Mouse (Mus musculus) hindbrain, embryonic 15.5 days (tissue): ENCODE results near the gene Dnaja3. TPM values are rescaled to one million over a fixed set of nuclear protein-coding genes. Genes with fewer than 3 reads are reported as not detected.

Source experiments
- ATAC-seq: fragments of 200-750 bp; cut with Nextera tagmentation; 2 replicates; pipeline ENCODE4 v1.8.0; 2017; ENCODE audit warnings: low read depth, moderate number of reproducible peaks, moderate TSS enrichment; ENCODE audit not compliant: low FRiP score
- H3K27ac ChIP-seq: fragments of 300-500 bp; sonication (generic); replicated peaks from 2 replicates; pipeline ENCODE4 v1.5.1; 2015; ENCODE audit warnings: mild to moderate bottlenecking, inconsistent platforms
- H3K27me3 ChIP-seq: fragments of 300-500 bp; sonication (generic); 2 replicates; pipeline ENCODE4 v1.6.1; 2015; ENCODE audit warnings: control low read depth, inconsistent platforms
- H3K36me3 ChIP-seq: fragments of 300-500 bp; sonication (generic); 2 replicates; pipeline ENCODE4 v1.6.1; 2015; ENCODE audit warnings: control low read depth, inconsistent platforms
- H3K4me1 ChIP-seq: fragments of 300-500 bp; sonication (generic); replicated peaks from 2 replicates; pipeline ENCODE4 v1.6.1; 2015; ENCODE audit warnings: control low read depth, inconsistent platforms
- H3K4me2 ChIP-seq: fragments of 300-500 bp; sonication (generic); 2 replicates; pipeline ENCODE4 v1.6.1; 2015; ENCODE audit warnings: moderate library complexity, mild to moderate bottlenecking, inconsistent platforms
- H3K4me3 ChIP-seq: fragments of 300-500 bp; sonication (generic); 2 replicates; pipeline ENCODE4 v1.5.1; 2015; ENCODE audit warnings: mild to moderate bottlenecking, inconsistent platforms
- H3K9ac ChIP-seq: fragments of 300-500 bp; sonication (generic); 2 replicates; pipeline ENCODE4 v1.6.1; 2015; ENCODE audit warnings: inconsistent platforms
- H3K9me3 ChIP-seq: fragments of 300-500 bp; sonication (generic); 2 replicates; pipeline ENCODE4 v1.6.1; 2016; ENCODE audit warnings: control low read depth, inconsistent platforms
- WGBS: fragments of 180-500 bp; shearing (Covaris S2); methylation state at CpG from one replicate; pipeline ENCODE4 v1.1.7; 2015; 5-methylcytosine and 5-hydroxymethylcytosine counted together
- polyA plus RNA-seq: library from polyadenylated mRNA; unstranded; fragments of >200 nt; fragmentation: Nextera tagmentation; extraction: Ambion mirVana; gene quantifications from 2 replicates; pipeline ENCODE4 v1.2.1, GENCODE M21; 2015

Dnaja3 gene
- polyA plus RNA-seq, result 63.7 and 63.9 TPM in 2 replicates

DNA sequence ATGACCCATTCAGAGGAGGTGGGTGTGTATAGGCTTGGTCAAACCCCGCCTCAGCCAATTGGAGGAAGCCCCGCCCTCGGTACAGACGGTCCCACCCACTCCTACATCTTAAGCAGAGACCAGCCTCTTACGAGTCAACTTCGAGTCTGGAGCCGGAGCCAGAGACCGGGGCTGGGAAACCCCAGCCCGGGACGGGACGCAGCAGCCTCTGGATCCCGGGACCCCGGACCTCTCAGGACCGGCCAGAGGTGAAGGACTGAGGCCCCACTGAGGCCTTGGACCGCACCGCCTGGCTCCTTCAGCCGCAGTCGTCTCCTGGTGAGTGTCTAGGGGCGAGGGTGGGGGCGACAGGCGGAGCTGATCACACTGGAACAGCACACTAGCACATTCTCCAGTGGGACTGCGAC is at the start of gene Dnaja3, which contains the start of gene Vasn:
TSS of gene Dnaja3 (plus strand) at position 159 of the 407 bp plus-strand sequence.
TSS of gene Vasn (plus strand) at position 111 of the 407 bp plus-strand sequence.
- ATAC-seq, result peak; percentile 90
- Histone ChIP-seq H3K36me3 (no peaks in the 10 kb centered on the region), H3K4me3 (peak within 1 kb of the TSS; percentile 47), H3K4me2 (peak within 1 kb of the TSS; percentile 78), H3K9me3 (no peaks in the 10 kb centered on the region), H3K27me3 (no peaks in the 10 kb centered on the region), H3K4me1 (peaks cover 50% of the 10 kb centered on the region), H3K27ac (peak within 1 kb of the TSS; percentile 50; the same call in 1 of the 2 replicates), H3K9ac (peak within 1 kb of the TSS; percentile 38)
- 1% methylated on average over 22 of the region's 22 CpGs for WGBS

DNA sequence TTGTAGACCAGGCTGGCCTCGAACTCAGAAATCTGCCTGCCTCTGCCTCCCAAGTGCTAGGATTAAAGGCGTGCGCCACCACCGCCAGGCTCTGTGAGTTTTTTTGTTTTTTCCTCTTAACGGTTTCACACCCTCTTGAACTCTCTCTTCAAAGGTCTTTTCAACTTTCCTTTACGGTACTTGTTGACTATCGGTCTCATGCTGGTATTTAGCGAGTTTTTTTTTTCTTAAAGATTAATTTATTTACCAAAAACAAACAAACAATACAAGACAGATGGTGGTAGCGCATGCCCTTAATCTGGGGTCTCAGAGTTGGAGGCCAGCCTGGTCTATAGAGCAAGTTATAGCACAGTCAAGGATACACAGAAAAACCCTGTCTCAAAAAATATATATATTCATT is 49.6 kb upstream of the Dnaja3 start:
- Histone ChIP-seq H3K36me3 (0 out of 2 replicates have a peak, but pooled peaks cover 7% of the 10 kb centered on the region), H3K4me1 (peaks cover 40% of the 10 kb centered on the region), H3K27ac (no peak overlapping the region), H3K9ac (no peak overlapping the region), H3K4me3 (no peak overlapping the region), H3K4me2 (no peak overlapping the region), H3K9me3 (no peaks in the 10 kb centered on the region), H3K27me3 (no peaks in the 10 kb centered on the region)
- ATAC-seq, result no peak
- WGBS, result 93% methylated on average over 9 of the region's 9 CpGs

DNA sequence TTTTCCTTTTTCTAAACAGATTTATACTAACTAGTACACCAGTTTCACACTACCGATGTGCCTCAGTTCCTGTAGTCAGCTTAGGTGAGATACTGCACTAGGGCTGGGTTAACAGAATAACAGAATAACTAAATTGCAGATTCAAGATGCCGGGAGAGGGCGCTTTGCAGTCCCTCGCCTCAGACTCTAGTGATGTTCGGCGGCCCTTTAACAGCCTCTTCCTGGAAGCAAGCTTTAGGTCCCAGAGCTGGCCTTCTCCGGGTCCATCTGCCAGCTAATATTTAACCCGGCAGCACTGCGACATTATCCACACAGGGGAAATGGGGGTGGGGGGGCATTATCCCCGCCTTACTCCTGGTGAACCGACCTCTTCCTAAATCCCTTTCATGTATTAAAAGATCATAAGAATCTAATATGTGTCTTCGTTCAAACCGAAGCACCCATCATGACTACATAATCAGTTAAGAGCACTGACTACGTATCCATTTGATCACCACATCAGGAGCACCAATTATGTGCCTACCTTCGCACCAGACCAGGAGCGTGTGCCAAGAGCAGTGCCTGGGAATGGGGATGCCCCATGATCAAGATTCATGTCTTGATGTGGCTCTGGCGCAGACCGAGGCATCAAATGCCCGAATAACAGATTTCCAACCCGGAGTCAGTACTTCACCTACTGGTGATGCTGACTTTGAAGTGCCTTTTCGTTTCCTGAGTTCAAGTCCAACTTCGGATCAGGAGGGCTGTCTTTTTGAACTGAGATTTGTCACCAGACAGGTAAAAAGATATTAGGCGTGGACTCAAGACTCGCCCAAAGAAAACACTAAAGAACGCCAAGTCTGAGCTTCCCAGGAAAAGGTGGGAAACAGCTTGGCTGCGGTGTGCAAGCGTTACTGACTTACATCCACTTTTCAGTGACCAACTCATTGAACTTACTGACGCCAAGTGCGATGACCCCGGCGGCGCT is 46.6 kb upstream of the Dnaja3 start:
- Histone ChIP-seq H3K4me1 (peaks cover 54% of the 10 kb centered on the region), H3K4me3 (peak overlapping the region; percentile 66), H3K27ac (peak overlapping the region; percentile 91), H3K9ac (peak overlapping the region; percentile 83), H3K9me3 (no peaks in the 10 kb centered on the region), H3K27me3 (no peaks in the 10 kb centered on the region), H3K4me2 (peak overlapping the region; percentile 95), H3K36me3 (0 out of 2 replicates have a peak, but pooled peaks cover 7% of the 10 kb centered on the region)
- no peak for ATAC-seq
- 10% methylated on average over 32 of the region's 32 CpGs for WGBS

DNA sequence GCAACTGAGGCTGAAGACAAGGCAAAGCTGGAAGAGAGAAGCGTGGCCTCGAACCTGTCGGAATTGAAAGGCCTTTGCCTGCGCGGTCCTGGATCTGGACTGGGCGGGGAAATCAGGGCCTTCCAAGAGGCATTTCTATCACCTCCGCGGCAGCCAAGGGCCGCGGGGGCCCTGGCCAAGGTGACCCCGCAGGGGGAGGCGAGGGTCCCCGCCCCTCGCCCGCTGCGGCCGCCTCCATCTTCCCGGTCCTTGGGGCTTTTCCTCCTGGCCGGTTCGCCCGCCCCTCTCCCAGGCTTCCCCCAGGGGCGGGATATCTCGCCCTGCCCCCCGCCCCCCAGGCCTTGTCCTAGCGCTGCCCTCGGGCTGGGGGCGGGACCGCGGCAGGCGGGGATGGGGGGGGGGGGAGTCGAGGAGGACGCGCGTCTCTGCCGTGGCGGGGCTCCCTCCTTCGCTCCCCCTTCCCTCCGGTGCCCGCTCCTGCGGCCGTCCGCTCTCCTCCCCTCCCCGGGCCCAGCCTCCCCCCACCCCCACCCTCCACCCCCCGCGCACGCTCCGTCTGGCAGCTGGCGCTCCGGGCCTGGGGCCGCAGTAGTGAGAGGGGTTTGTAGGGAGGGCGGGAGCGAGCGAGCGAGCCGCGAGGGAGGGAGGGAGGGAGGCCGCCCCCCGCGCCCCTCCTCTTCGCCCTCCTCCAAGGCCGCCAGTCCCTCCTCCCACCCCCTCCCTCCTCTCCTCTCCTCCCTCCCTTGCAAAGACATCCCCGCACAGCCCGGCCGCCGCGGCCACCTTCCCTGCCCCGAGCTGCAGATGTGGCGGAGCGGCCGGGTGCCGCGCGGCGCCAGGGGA is 45.6 kb upstream of the Dnaja3 start, which contains the start of gene Glis2:
TSS of gene Glis2 (plus strand) at position 743 of the 843 bp plus-strand sequence.
- no peaks in the 10 kb centered on the region for H3K27me3 ChIP-seq
- peak within 1 kb of the TSS; percentile 66 for H3K4me3 ChIP-seq
- H3K4me1 ChIP-seq, result peaks cover 64% of the 10 kb centered on the region
- H3K4me2 ChIP-seq, result peak within 1 kb of the TSS; percentile 95
- under 1% methylated on average over 25 of the region's 74 CpGs for WGBS
- H3K9ac ChIP-seq, result peak within 1 kb of the TSS; percentile 83
- peak within 1 kb of the TSS; percentile 91 for H3K27ac ChIP-seq
- ATAC-seq, result peak; percentile 89
- H3K36me3 ChIP-seq, result 0 out of 2 replicates have a peak, but pooled peaks cover 7% of the 10 kb centered on the region
- H3K9me3 ChIP-seq, result no peaks in the 10 kb centered on the region

DNA sequence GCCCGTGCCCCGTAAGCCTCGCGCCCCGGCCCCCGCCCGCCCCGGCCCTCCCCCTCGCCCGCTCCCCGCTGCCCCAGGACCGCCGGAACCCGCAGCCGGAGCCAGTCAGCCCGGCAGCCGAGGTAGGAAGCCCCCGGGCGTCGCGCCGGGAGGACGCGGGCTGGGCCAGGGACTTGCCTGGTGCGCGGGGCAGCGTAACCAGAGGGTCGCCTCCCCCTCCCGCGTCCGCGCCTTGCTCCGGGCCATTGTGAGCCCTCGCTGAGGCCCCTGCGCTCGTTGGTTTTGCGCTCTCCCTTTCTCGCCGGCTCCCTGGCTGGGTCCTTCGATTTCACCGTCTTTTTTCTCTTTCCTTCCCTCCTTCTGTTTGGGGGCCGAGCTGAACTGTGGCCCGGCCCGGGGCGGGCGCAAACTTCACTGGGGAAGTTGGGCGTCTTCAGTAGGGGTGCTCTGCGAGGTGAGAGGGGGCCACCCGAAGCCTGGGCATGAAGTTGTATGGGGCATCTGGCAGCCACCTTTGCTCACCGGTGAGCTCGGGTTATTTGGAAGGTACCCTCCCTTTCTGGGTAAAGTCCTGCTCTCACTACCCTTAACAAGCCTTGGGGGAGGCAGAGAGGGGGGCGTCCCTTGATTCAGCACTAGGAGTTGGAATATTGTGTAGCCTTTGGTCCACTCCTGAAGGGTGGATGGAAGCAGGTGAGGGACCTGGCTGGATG is 44.8 kb upstream of the Dnaja3 start:
- Histone ChIP-seq H3K27me3 (no peaks in the 10 kb centered on the region), H3K36me3 (0 out of 2 replicates have a peak, but pooled peaks cover 7% of the 10 kb centered on the region), H3K4me3 (peak overlapping the region; percentile 66), H3K4me1 (peaks cover 69% of the 10 kb centered on the region), H3K4me2 (peak overlapping the region; percentile 95), H3K27ac (peak overlapping the region; percentile 91), H3K9ac (peak overlapping the region; percentile 83), H3K9me3 (no peaks in the 10 kb centered on the region)
- under 1% methylated on average over 33 of the region's 52 CpGs for WGBS
- peak; percentile 14 for ATAC-seq

DNA sequence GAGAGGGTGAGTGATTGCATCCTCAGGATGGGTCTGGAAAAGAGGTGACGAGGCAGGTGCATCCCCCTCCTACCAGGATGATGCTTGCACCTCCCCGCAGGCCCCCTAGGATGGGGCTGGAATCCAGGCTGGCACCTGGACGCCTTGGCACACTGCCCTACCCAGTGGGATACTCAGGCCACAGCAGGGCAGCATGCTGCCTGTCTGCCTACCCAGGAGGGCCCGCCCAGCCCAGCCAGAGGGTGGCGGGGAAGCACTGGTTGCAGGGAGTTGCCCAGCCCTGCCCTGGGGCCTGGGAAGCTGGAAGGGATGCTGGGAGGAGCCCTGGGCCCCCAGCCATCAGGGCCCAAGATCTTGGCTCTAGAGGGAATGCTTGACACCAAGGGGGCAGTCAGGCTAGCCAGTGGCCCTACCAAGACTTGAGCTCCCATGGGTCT is 44.2 kb upstream of the Dnaja3 start:
- H3K36me3 ChIP-seq, result 0 out of 2 replicates have a peak, but pooled peaks cover 4% of the 10 kb centered on the region
- H3K9me3 ChIP-seq, result no peaks in the 10 kb centered on the region
- H3K27me3 ChIP-seq, result no peaks in the 10 kb centered on the region
- WGBS, result 0% methylated on average over 5 of the region's 5 CpGs
- H3K27ac ChIP-seq, result peak overlapping the region; percentile 91
- peaks cover 69% of the 10 kb centered on the region for H3K4me1 ChIP-seq
- ATAC-seq, result peak; percentile 12
- H3K9ac ChIP-seq, result peak overlapping the region; percentile 83
- H3K4me2 ChIP-seq, result peak overlapping the region; percentile 95
- peak overlapping the region; percentile 66 for H3K4me3 ChIP-seq

DNA sequence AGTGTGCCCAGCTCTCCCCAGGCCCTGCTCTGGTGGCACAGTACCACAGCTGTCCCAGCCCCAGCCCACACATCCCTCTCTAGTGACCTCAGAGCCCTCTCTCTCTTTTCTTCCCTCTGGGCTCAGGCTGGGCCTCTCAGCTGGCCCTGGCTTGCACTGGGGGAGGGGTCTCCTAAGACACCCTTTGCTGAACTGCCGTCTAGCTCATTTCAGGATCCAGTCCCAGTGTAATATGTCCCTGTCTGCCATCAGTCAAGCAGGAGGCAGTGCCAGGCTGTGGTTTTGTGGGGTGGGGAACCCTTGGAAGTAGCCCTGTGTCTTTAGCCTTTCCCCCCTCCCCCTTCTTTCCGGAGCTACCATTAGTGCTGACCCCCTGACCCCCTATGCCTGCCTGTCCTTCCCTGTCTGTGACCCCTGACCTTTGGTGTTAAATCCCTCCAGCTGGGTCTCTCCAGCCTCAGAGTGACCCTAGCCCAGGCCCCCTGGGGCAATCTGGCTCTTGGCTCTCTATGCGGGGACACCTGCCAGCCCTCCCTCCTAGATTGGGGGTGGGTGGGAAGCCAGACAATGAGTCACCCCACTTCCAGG is 43.6 kb upstream of the Dnaja3 start:
- 6% methylated on average over 3 of the region's 3 CpGs for WGBS
- Histone ChIP-seq H3K4me1 (peaks cover 73% of the 10 kb centered on the region), H3K9me3 (no peaks in the 10 kb centered on the region), H3K36me3 (no peaks in the 10 kb centered on the region), H3K4me3 (peak overlapping the region; percentile 66), H3K4me2 (peak overlapping the region; percentile 95), H3K27me3 (no peaks in the 10 kb centered on the region), H3K27ac (peak overlapping the region; percentile 91), H3K9ac (peak overlapping the region; percentile 83)
- no peak for ATAC-seq

DNA sequence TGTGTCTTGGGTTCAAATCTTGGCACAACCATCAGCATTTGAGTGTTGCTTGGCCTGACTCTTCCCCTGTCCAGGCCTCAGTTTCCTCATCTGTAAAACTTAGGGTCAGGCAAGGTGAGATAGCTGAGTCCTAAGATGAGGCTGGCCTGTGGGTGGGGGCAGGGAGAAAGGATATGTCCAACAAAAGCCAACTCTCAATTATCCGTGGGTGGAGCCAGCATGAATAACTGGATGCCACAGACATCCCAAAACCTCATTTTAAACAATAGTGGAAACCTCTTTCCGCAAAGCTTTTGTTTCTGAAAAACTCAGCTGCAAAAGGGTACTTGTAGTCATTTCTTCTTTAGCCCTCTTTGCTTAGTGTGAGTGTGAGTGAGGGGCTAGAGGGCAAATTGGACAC is 43.0 kb upstream of the Dnaja3 start:
- Histone ChIP-seq H3K27ac (0 out of 2 replicates have a peak overlapping the region, but pooled peaks have one; percentile 91), H3K9ac (0 out of 2 replicates have a peak overlapping the region, but pooled peaks have one; percentile 6), H3K4me3 (peak overlapping the region; percentile 66), H3K36me3 (no peaks in the 10 kb centered on the region), H3K27me3 (no peaks in the 10 kb centered on the region), H3K4me1 (peaks cover 73% of the 10 kb centered on the region), H3K9me3 (no peaks in the 10 kb centered on the region), H3K4me2 (peak overlapping the region; percentile 95)
- WGBS, result 29% methylated on average over 2 of the region's 2 CpGs
- no peak for ATAC-seq

DNA sequence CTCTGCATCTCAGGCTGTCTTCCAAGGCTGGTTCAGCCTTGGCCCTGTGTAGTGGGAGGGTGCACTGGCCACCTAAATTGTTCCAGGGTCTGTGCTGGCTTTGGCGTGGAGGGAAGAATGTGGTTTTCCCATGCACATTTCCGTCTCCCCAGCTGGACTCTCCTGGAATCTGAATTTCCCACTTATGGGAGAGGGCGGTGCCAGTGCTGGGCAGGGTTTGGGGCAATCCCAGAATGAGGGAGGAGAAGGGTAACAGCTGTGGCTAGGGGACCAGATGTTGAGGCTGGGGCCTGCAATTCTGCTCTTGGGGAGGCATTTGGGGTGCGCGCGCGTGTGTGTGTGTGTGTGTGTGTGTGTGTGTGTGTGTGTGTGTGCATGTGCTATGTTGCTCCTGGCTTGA is 42.5 kb upstream of the Dnaja3 start:
- H3K27me3 ChIP-seq, result no peaks in the 10 kb centered on the region
- no peak for ATAC-seq
- peaks cover 73% of the 10 kb centered on the region for H3K4me1 ChIP-seq
- H3K4me2 ChIP-seq, result peak overlapping the region; percentile 95
- H3K36me3 ChIP-seq, result no peaks in the 10 kb centered on the region
- H3K27ac ChIP-seq, result no peak overlapping the region
- H3K9ac ChIP-seq, result no peak overlapping the region; the same call in 1 of the 2 replicates
- H3K4me3 ChIP-seq, result peak overlapping the region; percentile 66; the same call in 1 of the 2 replicates
- 59% methylated on average over 7 of the region's 7 CpGs for WGBS
- no peaks in the 10 kb centered on the region for H3K9me3 ChIP-seq

DNA sequence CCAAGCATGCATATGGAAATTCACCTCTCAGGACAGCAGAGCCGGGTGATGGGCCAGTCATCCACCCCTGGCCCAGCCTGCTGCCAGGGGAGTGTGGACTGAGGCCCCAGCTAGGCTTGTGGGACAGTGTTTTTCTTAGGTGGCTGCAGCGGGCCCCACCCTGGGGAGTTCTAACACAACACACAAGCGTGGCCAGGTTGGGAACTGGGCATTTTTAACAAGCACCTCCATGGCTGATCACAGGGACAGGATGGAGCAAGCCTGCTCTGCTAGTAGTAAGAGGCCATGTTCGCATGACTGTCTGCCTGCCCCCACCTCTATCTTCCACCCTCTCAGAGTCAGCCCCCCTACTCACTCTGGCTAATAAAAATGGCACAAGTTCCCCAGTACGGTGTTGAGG is 41.7 kb upstream of the Dnaja3 start:
- WGBS, result 62% methylated on average over 5 of the region's 5 CpGs
- Histone ChIP-seq H3K4me2 (peak overlapping the region; percentile 24), H3K27me3 (no peaks in the 10 kb centered on the region), H3K9me3 (no peaks in the 10 kb centered on the region), H3K9ac (no peak overlapping the region), H3K36me3 (no peaks in the 10 kb centered on the region), H3K27ac (no peak overlapping the region), H3K4me3 (no peak overlapping the region), H3K4me1 (peaks cover 73% of the 10 kb centered on the region)
- no peak for ATAC-seq
